Comparison of ENCODE assay signal across 8 mouse cellular contexts in the genomic region with DNA sequence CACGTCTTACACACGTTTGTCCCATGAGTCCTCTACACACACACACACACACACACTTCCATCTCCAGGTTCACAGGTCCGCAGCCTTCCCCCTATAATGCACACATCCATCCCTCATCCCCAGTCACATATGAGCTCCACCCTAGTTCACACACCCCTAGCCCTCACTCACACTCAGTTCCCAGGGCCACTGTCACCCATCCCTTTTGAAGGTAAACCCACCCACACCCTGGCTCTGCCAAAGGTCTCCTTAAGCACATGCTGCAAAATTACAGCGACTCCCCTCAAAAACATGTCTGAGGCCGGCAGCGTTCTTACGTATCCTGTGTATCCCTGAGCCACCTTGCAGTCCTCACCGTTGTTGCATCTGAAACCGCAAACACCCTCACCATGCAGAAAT. TPM values are rescaled to one million over a fixed set of nuclear protein-coding genes. Genes with fewer than 3 reads are reported as not detected.
DNase-seq lines count a peak whose midpoint lies in the region; ATAC-seq and TF ChIP-seq lines count a peak whose summit lies in the region.

No protein-coding gene starts in this region.

- peaks cover 28% of the 10 kb centered on the region for H3K27me3 ChIP-seq in heart, embryonic 15.5 days
- H3K27me3 ChIP-seq in intestine, embryonic 15.5 days (replicated peaks): peaks cover 26% of the 10 kb centered on the region
- H3K27me3 ChIP-seq in midbrain, embryonic 16.5 days (ENCODE audit: control insufficient read depth, insufficient read depth, low read depth, low read length): peaks cover 18% of the 10 kb centered on the region

- peak overlapping the region; percentile 63; the same call in 1 of the 2 replicates for H3K4me2 ChIP-seq in heart, embryonic 15.5 days
- H3K4me2 ChIP-seq in intestine, embryonic 15.5 days (replicated peaks): peak overlapping the region; percentile 73
- peak overlapping the region; percentile 63 for H3K4me2 ChIP-seq in midbrain, embryonic 16.5 days (ENCODE audit: low read length)

- WGBS in heart, embryonic 15.5 days: 28% methylated on average over 9 of the region's 9 CpGs
- 22% methylated on average over 9 of the region's 9 CpGs for WGBS in intestine, embryonic 15.5 days
- WGBS in midbrain, embryonic 16.5 days: 20% methylated on average over 9 of the region's 9 CpGs

- no peak overlapping the region for H3K27ac ChIP-seq in heart, embryonic 15.5 days
- H3K27ac ChIP-seq in cortical plate, adult 2 months (ENCODE audit: insufficient read depth, low read length): no peak overlapping the region
- H3K27ac ChIP-seq in intestine, embryonic 15.5 days: no peak overlapping the region
- H3K27ac ChIP-seq in midbrain, embryonic 16.5 days (ENCODE audit: low read length): no peak overlapping the region

- H3K4me3 ChIP-seq in heart, embryonic 15.5 days: peak overlapping the region; percentile 42; the same call in 1 of the 2 replicates
- peak overlapping the region; percentile 78 for H3K4me3 ChIP-seq in cortical plate, adult 2 months (ENCODE audit: insufficient read depth, low read length)
- 0 out of 2 replicates have a peak overlapping the region, but pooled peaks have one; percentile 34 for H3K4me3 ChIP-seq in intestine, embryonic 15.5 days (replicated peaks)
- peak overlapping the region; percentile 55 for H3K4me3 ChIP-seq in midbrain, embryonic 16.5 days (ENCODE audit: low read depth, low read length)

- TF ChIP-seq POLR2A in cortical plate, adult 2 months (IDR thresholded peaks at IDR 0.05; ENCODE audit: extremely low read depth, insufficient read depth, low read length): no peak

- H3K4me1 ChIP-seq in heart, embryonic 15.5 days (replicated peaks): peaks cover 25% of the 10 kb centered on the region
- no peaks in the 10 kb centered on the region for H3K4me1 ChIP-seq in cortical plate, adult 2 months (ENCODE audit: control insufficient read depth, insufficient read depth, low read length)
- H3K4me1 ChIP-seq in intestine, embryonic 15.5 days (replicated peaks): peaks cover 12% of the 10 kb centered on the region
- H3K4me1 ChIP-seq in midbrain, embryonic 16.5 days (ENCODE audit: control insufficient read depth, insufficient read depth, low read length): peaks cover 5% of the 10 kb centered on the region

- no peaks in the 10 kb centered on the region for H3K36me3 ChIP-seq in heart, embryonic 15.5 days
- no peaks in the 10 kb centered on the region for H3K36me3 ChIP-seq in intestine, embryonic 15.5 days
- H3K36me3 ChIP-seq in midbrain, embryonic 16.5 days (ENCODE audit: control insufficient read depth, insufficient read depth, low read length): no peaks in the 10 kb centered on the region; the same call in 1 of the 2 replicates

- H3K9ac ChIP-seq in heart, embryonic 15.5 days: no peak overlapping the region
- H3K9ac ChIP-seq in intestine, embryonic 15.5 days: no peak overlapping the region
- H3K9ac ChIP-seq in midbrain, embryonic 16.5 days (ENCODE audit: low read depth, low read length): peak overlapping the region; percentile 76

- TF ChIP-seq CTCF in cortical plate, adult 2 months (IDR thresholded peaks at IDR 0.05; ENCODE audit: extremely low read depth, insufficient read depth, low read length): no peak

- DNase-seq in heart, adult 9 months (ENCODE audit: low spot score in 2 of 2): no peak
- DNase-seq in adrenal gland, adult 18-20 months (ENCODE audit: low spot score in 2 of 2): no peak
- DNase-seq in testis, postnatal 14 days (ENCODE audit: low spot score): no peak

- H3K9me3 ChIP-seq in heart, embryonic 15.5 days (replicated peaks): no peaks in the 10 kb centered on the region
- no peaks in the 10 kb centered on the region for H3K9me3 ChIP-seq in intestine, embryonic 15.5 days
- H3K9me3 ChIP-seq in midbrain, embryonic 16.5 days (replicated peaks; ENCODE audit: control insufficient read depth, low read length, poor library complexity, severe bottlenecking): no peaks in the 10 kb centered on the region

- ATAC-seq in heart, embryonic 15.5 days (replicated peaks; ENCODE audit: insufficient number of reproducible peaks, insufficient read depth, low FRiP score, low read depth): no peak
- no peak for ATAC-seq in intestine, embryonic 15.5 days
- peak; percentile 39; the same call in 1 of the 2 replicates for ATAC-seq in midbrain, embryonic 16.5 days
- no peak for ATAC-seq in cerebellum, adult (ENCODE audit: insufficient number of reproducible peaks, low FRiP score, low TSS enrichment)

RNA-seq across cellular contexts. Expression of a gene that starts 0.7 kb away (rescaled TPM):
- 1.8 and 2.2 TPM in 2 replicates for polyA plus RNA-seq in heart, embryonic 15.5 days (2015; fragmentation: Nextera tagmentation; extraction: Ambion mirVana)
- 30.3 and 37.6 TPM in 2 replicates for polyA plus RNA-seq in cortical plate, adult 2 months (2012; rRNA removed)
- polyA plus RNA-seq in intestine, embryonic 15.5 days (2015; fragmentation: Nextera tagmentation; extraction: Ambion mirVana): 1.9 and 2.4 TPM in 2 replicates
- 61.6 and 90.5 TPM in 2 replicates for polyA plus RNA-seq in midbrain, embryonic 16.5 days (2015; fragmentation: Nextera tagmentation; extraction: Ambion mirVana)
- not detected for total RNA-seq in adrenal gland, adult 18-20 months (2021)

RNA-seq across cellular contexts. Expression of a gene that starts 6.3 kb away (rescaled TPM):
- polyA plus RNA-seq in heart, embryonic 15.5 days (2015; fragmentation: Nextera tagmentation; extraction: Ambion mirVana): 24.5 and 30.9 TPM in 2 replicates
- 38.8 and 42.4 TPM in 2 replicates for polyA plus RNA-seq in cortical plate, adult 2 months (2012; rRNA removed)
- polyA plus RNA-seq in intestine, embryonic 15.5 days (2015; fragmentation: Nextera tagmentation; extraction: Ambion mirVana): 22.4 and 23.7 TPM in 2 replicates
- 40.0 and 49.8 TPM in 2 replicates for polyA plus RNA-seq in midbrain, embryonic 16.5 days (2015; fragmentation: Nextera tagmentation; extraction: Ambion mirVana)
- 10 to 100 TPM; 15.0 to 16.2 TPM for total RNA-seq in adrenal gland, adult 18-20 months (2021)

RNA-seq across cellular contexts. Expression of a gene that starts 12.5 kb away (rescaled TPM):
- polyA plus RNA-seq in heart, embryonic 15.5 days (2015; fragmentation: Nextera tagmentation; extraction: Ambion mirVana): 3.2 and 4.6 TPM in 2 replicates
- polyA plus RNA-seq in cortical plate, adult 2 months (2012; rRNA removed): 5.6 and 6.2 TPM in 2 replicates
- 2.3 and 2.5 TPM in 2 replicates for polyA plus RNA-seq in intestine, embryonic 15.5 days (2015; fragmentation: Nextera tagmentation; extraction: Ambion mirVana)
- 0.21 and 0.78 TPM in 2 replicates for polyA plus RNA-seq in midbrain, embryonic 16.5 days (2015; fragmentation: Nextera tagmentation; extraction: Ambion mirVana)
- 10 to 100 TPM; 26.2 to 36.0 TPM for total RNA-seq in adrenal gland, adult 18-20 months (2021)

RNA-seq across cellular contexts. Expression of a gene that starts 15.3 kb away (rescaled TPM):
- polyA plus RNA-seq in heart, embryonic 15.5 days (2015; fragmentation: Nextera tagmentation; extraction: Ambion mirVana): 30.3 and 45.7 TPM in 2 replicates
- 31.3 and 31.5 TPM in 2 replicates for polyA plus RNA-seq in cortical plate, adult 2 months (2012; rRNA removed)
- polyA plus RNA-seq in intestine, embryonic 15.5 days (2015; fragmentation: Nextera tagmentation; extraction: Ambion mirVana): 80.5 and 87.7 TPM in 2 replicates
- polyA plus RNA-seq in midbrain, embryonic 16.5 days (2015; fragmentation: Nextera tagmentation; extraction: Ambion mirVana): 35.2 and 35.4 TPM in 2 replicates
- 10 to 100 TPM; 38.0 to 49.3 TPM for total RNA-seq in adrenal gland, adult 18-20 months (2021)

RNA-seq across cellular contexts. Expression of a gene that starts 15.5 kb away (rescaled TPM):
- 58.5 and 68.9 TPM in 2 replicates for polyA plus RNA-seq in heart, embryonic 15.5 days (2015; fragmentation: Nextera tagmentation; extraction: Ambion mirVana)
- 63.7 and 66.1 TPM in 2 replicates for polyA plus RNA-seq in cortical plate, adult 2 months (2012; rRNA removed)
- polyA plus RNA-seq in intestine, embryonic 15.5 days (2015; fragmentation: Nextera tagmentation; extraction: Ambion mirVana): 44.7 and 49.2 TPM in 2 replicates
- polyA plus RNA-seq in midbrain, embryonic 16.5 days (2015; fragmentation: Nextera tagmentation; extraction: Ambion mirVana): 38.2 and 41.4 TPM in 2 replicates
- 100 to 1,000 TPM; 232 to 288 TPM for total RNA-seq in adrenal gland, adult 18-20 months (2021)
